Mouse (Mus musculus) megakaryocyte, embryonic 14.5 days (primary cell): ENCODE measurements around the gene 1700001O22Rik.

Source experiments
- FLI1 ChIP-seq: IDR thresholded peaks from 2 replicates; pipeline ENCODE4 v1.6.1; 2012; ENCODE audit warnings: low read length, inconsistent platforms, mixed read lengths
- GATA1 ChIP-seq: IDR thresholded peaks from 3 replicates; pipeline ENCODE4 v1.6.1; 2012; ENCODE audit warnings: mixed read lengths, low read length, inconsistent platforms, borderline replicate concordance

DNA sequence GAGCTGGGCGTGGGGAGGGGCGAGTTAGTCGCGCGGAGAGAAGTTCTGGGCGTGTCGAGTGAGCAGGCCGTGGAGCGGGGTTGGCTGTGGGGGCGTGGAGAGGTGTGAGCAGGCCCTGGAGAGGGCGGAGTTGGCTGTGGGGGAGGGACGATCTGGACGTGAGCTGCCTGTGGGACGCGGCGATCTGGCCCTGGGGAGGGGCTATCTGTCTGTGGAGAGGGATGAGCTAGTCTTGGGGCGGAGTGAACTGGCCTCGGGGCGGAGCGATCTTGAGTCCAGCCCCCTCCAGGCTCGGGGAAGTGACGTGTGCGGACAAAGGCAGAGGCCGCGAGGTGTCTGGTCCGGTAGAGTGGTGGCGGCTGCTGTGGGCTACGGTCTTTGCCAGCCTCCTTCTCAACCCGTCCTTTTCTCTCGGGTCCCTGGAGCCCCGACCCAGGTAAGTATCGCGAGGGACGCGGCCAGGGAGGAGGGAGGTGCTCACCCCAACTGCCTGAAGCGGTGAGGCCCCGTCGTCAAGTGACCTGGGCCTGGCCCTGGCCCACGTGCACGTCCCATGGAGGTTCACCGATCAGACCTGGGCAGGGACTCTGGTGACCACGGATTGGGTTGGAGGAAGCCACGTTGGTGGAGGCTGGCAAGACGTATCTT lies 4.3 kb upstream of the 1700001O22Rik start, which contains the start of gene Ntmt1:
- TF ChIP-seq GATA1 = no peak
- no peak for TF ChIP-seq FLI1
